Mouse (Mus musculus) heart, adult 2 months (tissue): ENCODE results near the gene Macrod2.

Experiments
- CTCF ChIP-seq: fragments of 200-600 bp; IDR thresholded peaks from 2 replicates; pipeline ENCODE4 v1.8.1; 2022; ENCODE audit warnings: antibody characterized with exemption, mild to moderate bottlenecking, moderate library complexity
- EP300 ChIP-seq: fragments of 200-500 bp; IDR thresholded peaks from 2 replicates; pipeline ENCODE4 v1.6.1; 2011; ENCODE audit warnings: low read depth, low read length, control low read depth; ENCODE audit not compliant: insufficient read depth
- POLR2A ChIP-seq: fragments of 200-500 bp; IDR thresholded peaks from 2 replicates; pipeline ENCODE4 v1.6.1; 2011; ENCODE audit warnings: mild to moderate bottlenecking, low read depth, low read length, control low read depth; ENCODE audit not compliant: insufficient read depth

DNA sequence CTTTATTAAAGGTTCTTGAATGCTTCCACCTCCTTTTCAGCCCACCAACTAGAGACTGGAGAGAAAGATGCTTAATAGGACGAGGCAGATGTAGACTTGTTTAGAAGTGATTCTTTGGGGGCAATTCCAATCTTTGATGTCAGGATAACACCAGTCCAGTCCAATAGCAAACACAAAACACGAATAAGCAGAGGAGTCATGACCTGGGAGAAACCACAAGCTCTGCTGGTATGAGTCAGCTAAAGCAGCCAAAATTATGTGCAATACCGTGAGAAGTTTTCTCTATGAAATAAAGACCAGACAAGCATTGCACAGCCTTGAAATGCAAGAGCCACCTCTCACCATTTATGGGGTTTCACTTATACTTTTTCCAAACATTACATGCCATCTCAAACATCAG, 774.5 kb downstream of the Macrod2 start:
- no peak for TF ChIP-seq CTCF
- no peak for TF ChIP-seq POLR2A
- TF ChIP-seq EP300 = no peak
